Mouse (Mus musculus): ENCODE results near the gene Rbm38. TPM values are rescaled to one million over a fixed set of nuclear protein-coding genes. Genes with fewer than 3 reads are reported as not detected.

Gene Rbm38
- total and polyA plus RNA-seq, 3 experiments = 14.4 to 85.4 (median 19.4) TPM

GRCm38 (mm10) chr2:173044198-173044970 is 24.1 kb downstream of the Rbm38 start:
- H3K4me3 ChIP-seq (replicated peaks in 1 of 3; ENCODE audit: low read depth in 2 of 3, low read length in 2 of 3, poor library complexity in 1 of 3) = no peak overlapping the region
- peaks cover 24 to 48% of the 10 kb centered on the region in 2 experiments for H3K4me1 ChIP-seq (ENCODE audit: control insufficient read depth in 1 of 2, insufficient read depth in 2 of 2)
- peaks cover 0 to 3% of the 10 kb centered on the region in 2 experiments for H3K36me3 ChIP-seq (replicated peaks in 1 of 2; ENCODE audit: control insufficient read depth in 1 of 2, insufficient read depth in 1 of 2, low read length in 1 of 2)
- in situ Hi-C loops (cut with MboI; ENCODE audit: low pct_ligation_motif_present, low pct_unique_long_range_greater_than_20kb, low sequenced_read_pairs) = no loop called here
- no peaks in the 10 kb centered on the region for H3K9me3 ChIP-seq (replicated peaks; ENCODE audit: low read length)
- TF ChIP-seq MEF2A (IDR thresholded peaks at IDR 0.05; ENCODE audit: borderline replicate concordance, low read depth, low read length) = no peak
- TF ChIP-seq USF2 (conservative IDR thresholded peaks at IDR 0.05; ENCODE audit: low read depth, low read length) = no peak
- TF ChIP-seq UBTF (IDR thresholded peaks at IDR 0.05; ENCODE audit: low read depth, low read length) = no peak
- no peak for TF ChIP-seq NRF1 (IDR thresholded peaks at IDR 0.05; ENCODE audit: low read depth, low read length)
- TF ChIP-seq CTCF (conservative IDR thresholded peaks at IDR 0.05 in 1 of 2, IDR thresholded peaks at IDR 0.05 in 1 of 2; ENCODE audit: low read depth in 2 of 2, low read length in 2 of 2) = no peak
- TF ChIP-seq CHD2 (IDR thresholded peaks at IDR 0.05; ENCODE audit: low read length) = no peak
- TF ChIP-seq TBP (conservative IDR thresholded peaks at IDR 0.05; ENCODE audit: low read depth, low read length) = no peak
- TF ChIP-seq ZMIZ1 (IDR thresholded peaks at IDR 0.05; ENCODE audit: low read depth, low read length) = no peak
- no peak for TF ChIP-seq ZC3H11A (IDR thresholded peaks at IDR 0.05; ENCODE audit: low read depth, low read length)
- TF ChIP-seq RCOR1 (conservative IDR thresholded peaks at IDR 0.05; ENCODE audit: low read depth, low read length) = no peak
- no peak for TF ChIP-seq E2F4 (IDR thresholded peaks at IDR 0.05; ENCODE audit: insufficient replicate concordance, low read depth, low read length)
- TF ChIP-seq USF1 (IDR thresholded peaks at IDR 0.05; ENCODE audit: low read depth, low read length) = no peak
- TF ChIP-seq TCF12 (IDR thresholded peaks at IDR 0.05; ENCODE audit: low read depth, low read length) = no peak
- TF ChIP-seq HCFC1 (IDR thresholded peaks at IDR 0.05; ENCODE audit: low read depth, low read length) = no peak
- no peak for TF ChIP-seq IRF4 (IDR thresholded peaks at IDR 0.05; ENCODE audit: low read depth, low read length)
- TF ChIP-seq SMC3 (IDR thresholded peaks at IDR 0.05; ENCODE audit: low read depth, low read length) = no peak
- TF ChIP-seq NELFE (IDR thresholded peaks at IDR 0.05; ENCODE audit: low read depth, low read length) = no peak
- no peaks in the 10 kb centered on the region for H3K27me3 ChIP-seq (replicated peaks)
- no peak for DNase-seq (ENCODE audit: extremely low read depth)
- H3K9ac ChIP-seq (ENCODE audit: insufficient read depth, low read depth) = no peak overlapping the region
- no peak overlapping the region for H3K27ac ChIP-seq (ENCODE audit: insufficient read depth, low read depth)
- H3K4me2 ChIP-seq (ENCODE audit: insufficient read depth, low read depth, poor library complexity, severe bottlenecking) = no peak overlapping the region
- H3K79me2 ChIP-seq (replicated peaks; ENCODE audit: control insufficient read depth, extremely low read depth, insufficient read depth, poor library complexity, severe bottlenecking) = no peaks in the 10 kb centered on the region
- dilution Hi-C loops (cut with MboI; ENCODE audit: extremely low pct_ligation_motif_present, extremely low pct_unique_long_range_greater_than_20kb, low sequenced_read_pairs) = no loop called here

- dilution Hi-C loops (cut with MboI; ENCODE audit: extremely low pct_ligation_motif_present, extremely low pct_unique_long_range_greater_than_20kb, low sequenced_read_pairs) (no loop called here), in situ Hi-C loops (cut with MboI; ENCODE audit: low pct_ligation_motif_present, low pct_unique_long_range_greater_than_20kb, low sequenced_read_pairs) (loop anchor here (5.0 kb wide), 1 partner anchor 36 kb away; no protein-coding TSS in a partner anchor)
- H3K4me1 ChIP-seq (ENCODE audit: control insufficient read depth in 1 of 2, insufficient read depth in 2 of 2) = peaks cover 38 to 60% of the 10 kb centered on the region in 2 experiments
- peak; percentile 88 for DNase-seq (ENCODE audit: extremely low read depth)
- H3K27ac ChIP-seq (ENCODE audit: insufficient read depth, low read depth) = peak overlapping the region; percentile 5; the same call in 1 of the 2 replicates
- peak overlapping the region; percentile 42; the same call in 1 of the 2 replicates for H3K4me2 ChIP-seq (ENCODE audit: insufficient read depth, low read depth, poor library complexity, severe bottlenecking)
- no peaks in the 10 kb centered on the region for H3K79me2 ChIP-seq (replicated peaks; ENCODE audit: control insufficient read depth, extremely low read depth, insufficient read depth, poor library complexity, severe bottlenecking)
- H3K4me3 ChIP-seq (replicated peaks in 1 of 3; ENCODE audit: low read depth in 2 of 3, low read length in 2 of 3, poor library complexity in 1 of 3) = peak overlapping the region in 1 of 3 experiments; percentile 46
- H3K9me3 ChIP-seq (replicated peaks; ENCODE audit: low read length) = no peaks in the 10 kb centered on the region
- H3K27me3 ChIP-seq (replicated peaks) = no peaks in the 10 kb centered on the region
- no peak overlapping the region for H3K9ac ChIP-seq (ENCODE audit: insufficient read depth, low read depth)
- H3K36me3 ChIP-seq (replicated peaks in 1 of 2; ENCODE audit: control insufficient read depth in 1 of 2, insufficient read depth in 1 of 2, low read length in 1 of 2) = no peaks in the 10 kb centered on the region
- TF ChIP-seq ZKSCAN1 (IDR thresholded peaks at IDR 0.05; ENCODE audit: borderline replicate concordance, low read depth, low read length) = no peak
- TF ChIP-seq USF2 (conservative IDR thresholded peaks at IDR 0.05; ENCODE audit: low read depth, low read length) = no peak
- TF ChIP-seq BHLHE40 (IDR thresholded peaks at IDR 0.05; ENCODE audit: low read depth, low read length) = peak; percentile 91
- no peak for TF ChIP-seq CTCF (conservative IDR thresholded peaks at IDR 0.05 in 1 of 2, IDR thresholded peaks at IDR 0.05 in 1 of 2; ENCODE audit: low read depth in 2 of 2, low read length in 2 of 2)
- peak; percentile 35; the same call in 1 of the 2 replicates for TF ChIP-seq ETS1 (conservative IDR thresholded peaks at IDR 0.05; ENCODE audit: low read depth, low read length)
- no peak for TF ChIP-seq UBTF (IDR thresholded peaks at IDR 0.05; ENCODE audit: low read depth, low read length)
- no peak for TF ChIP-seq KAT2A (IDR thresholded peaks at IDR 0.05; ENCODE audit: insufficient replicate concordance, low read length)
- no peak for TF ChIP-seq MXI1 (IDR thresholded peaks at IDR 0.05; ENCODE audit: low read depth, low read length)
- TF ChIP-seq NRF1 (IDR thresholded peaks at IDR 0.05; ENCODE audit: low read depth, low read length) = no peak
- no peak for TF ChIP-seq JUN (IDR thresholded peaks at IDR 0.05; ENCODE audit: insufficient read depth, low read depth, low read length)
- TF ChIP-seq MAFK (IDR thresholded peaks at IDR 0.05; ENCODE audit: insufficient replicate concordance, low read length) = no peak
- no peak for TF ChIP-seq GABPA (IDR thresholded peaks at IDR 0.05; ENCODE audit: insufficient replicate concordance, low read depth, low read length)
- TF ChIP-seq MYC (IDR thresholded peaks at IDR 0.05; ENCODE audit: low read depth, low read length) = 0 out of 2 replicates have a peak, but pooled peaks have one; percentile 7
- TF ChIP-seq JUND (conservative IDR thresholded peaks at IDR 0.05; ENCODE audit: low read depth, low read length) = no peak
- no peak for TF ChIP-seq CHD2 (IDR thresholded peaks at IDR 0.05; ENCODE audit: low read length)
- no peak for TF ChIP-seq ELF1 (IDR thresholded peaks at IDR 0.05; ENCODE audit: low read depth, low read length)
- TF ChIP-seq TCF12 (IDR thresholded peaks at IDR 0.05; ENCODE audit: low read depth, low read length) = peak; percentile 52; the same call in 1 of the 2 replicates
Measured at GRCm38 (mm10) chr2:173046582-173047297, 26.4 kb downstream of the Rbm38 start.
